Mouse (Mus musculus) central nervous system, embryonic 14 days (tissue): Measurements from ENCODE around the gene Lce1b. TPM values are rescaled to one million over a fixed set of nuclear protein-coding genes. Genes with fewer than 3 reads are reported as not detected.

Experiments
- polyA plus RNA-seq: library from polyadenylated mRNA; depleted of rRNA; stranded (reverse); fragments of >200 nt; gene quantifications from 2 replicates; pipeline ENCODE4 v1.2.3, GENCODE M21; 2012; rRNA removed

Gene Lce1b
- polyA plus RNA-seq: not detected in 2 replicates

DNA sequence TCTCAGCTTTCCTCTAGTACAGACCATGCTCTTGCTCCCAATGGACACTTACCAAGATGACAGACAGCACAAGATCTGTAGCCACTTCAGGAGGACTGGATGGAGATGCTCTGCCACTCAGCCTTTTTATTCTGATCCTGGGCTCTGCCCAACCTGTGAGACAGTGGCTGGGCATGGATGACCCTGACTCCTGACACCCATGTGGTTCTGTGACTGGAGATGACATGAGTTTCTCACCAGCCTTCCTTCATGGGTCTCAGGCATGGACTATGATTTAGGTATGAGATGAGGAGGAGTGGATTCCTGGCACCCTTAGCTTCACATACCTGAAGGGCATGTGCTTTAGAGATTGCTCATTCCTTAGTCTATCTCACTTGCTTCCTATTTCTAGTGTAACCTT, at the start of gene Lce1b:
Lce1b (minus strand) TSS at position 101 of the 400 bp plus-strand sequence.

DNA sequence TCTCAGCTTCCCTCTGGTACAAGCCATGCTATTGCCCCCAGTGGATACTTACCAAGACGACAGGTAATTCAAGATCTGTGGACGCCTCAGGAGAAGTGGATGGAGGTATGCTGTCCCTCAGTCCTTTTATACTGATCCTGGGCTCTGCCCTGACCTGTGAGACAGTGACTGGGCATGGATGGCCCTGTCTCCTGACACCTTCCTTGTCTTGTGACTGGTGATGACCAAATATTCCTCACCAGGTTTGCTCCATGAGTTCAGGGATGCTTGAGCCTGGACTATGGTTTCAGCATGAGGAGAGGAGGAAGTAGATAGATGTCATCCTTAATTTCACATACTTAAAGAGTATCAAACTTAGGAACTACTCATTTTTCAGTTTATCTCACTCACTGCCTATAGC, 30.4 kb upstream of the Lce1b start, which contains the start of gene Lce1d:
Lce1d (minus strand) TSS at position 101 of the 400 bp plus-strand sequence.

DNA sequence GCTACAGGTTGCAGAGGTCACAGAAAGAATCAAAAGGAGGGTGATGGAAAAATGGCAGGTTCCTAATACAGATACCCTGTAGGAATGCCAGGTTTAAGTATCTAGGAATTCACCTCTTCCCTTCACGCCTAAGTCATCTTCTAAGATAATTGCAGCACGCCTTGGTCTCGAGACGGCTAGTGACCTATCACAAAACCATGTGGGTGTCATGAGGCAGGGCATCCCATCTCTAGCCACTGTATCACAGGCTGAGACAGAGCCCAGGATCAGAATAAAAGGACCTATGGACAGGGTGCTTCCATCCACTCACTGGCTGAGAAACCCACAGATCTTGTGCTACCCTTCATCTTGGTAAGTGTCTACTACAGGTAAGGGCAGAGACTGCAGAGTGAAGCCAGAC, 22.2 kb upstream of the Lce1b start, which contains the start of gene Lce1c:
Lce1c (plus strand) TSS at position 301 of the 400 bp plus-strand sequence.

DNA sequence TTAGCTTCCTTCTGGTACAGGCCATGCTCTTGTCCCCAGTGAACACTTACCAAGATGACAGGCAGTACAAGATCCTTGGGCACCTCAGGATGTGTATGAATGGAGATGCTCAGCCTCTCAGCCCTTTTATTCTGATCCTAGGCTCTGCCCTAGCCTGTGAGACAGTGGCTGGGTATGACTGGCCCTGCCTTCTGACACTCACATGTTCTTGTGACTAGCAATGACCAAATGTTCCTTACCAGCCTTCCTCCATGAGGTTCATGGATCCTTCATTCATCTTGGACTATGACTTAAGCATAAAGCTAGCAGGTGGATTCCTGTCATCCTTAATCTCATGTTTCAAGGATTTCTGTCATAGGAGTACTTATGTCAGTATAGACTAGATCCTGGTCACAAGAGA, 13.5 kb upstream of the Lce1b start, which contains the start of gene Lce1a2:
Lce1a2 (minus strand) TSS at position 101 of the 400 bp plus-strand sequence.

DNA sequence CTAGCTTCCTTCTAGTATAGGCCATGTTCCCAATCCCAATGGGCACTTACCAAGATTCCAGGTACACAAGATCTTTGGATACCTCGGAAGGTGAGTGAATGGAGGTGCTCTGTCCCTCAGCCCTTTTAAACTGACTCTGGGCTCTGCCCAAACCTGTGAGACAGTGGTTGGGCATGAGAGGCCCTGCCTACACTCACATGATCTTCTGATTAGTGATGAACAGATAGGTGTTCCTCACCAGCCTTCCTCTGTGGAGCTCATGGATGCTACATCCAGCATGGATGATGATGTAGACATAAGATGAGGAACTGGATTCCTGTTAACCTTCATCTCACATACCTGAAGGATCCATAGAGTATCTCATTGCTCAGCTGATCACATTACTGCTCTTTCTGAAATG, 8.5 kb downstream of the Lce1b start, which contains the start of gene Lce1a1:
Lce1a1 (minus strand) TSS at position 101 of the 400 bp plus-strand sequence.

DNA sequence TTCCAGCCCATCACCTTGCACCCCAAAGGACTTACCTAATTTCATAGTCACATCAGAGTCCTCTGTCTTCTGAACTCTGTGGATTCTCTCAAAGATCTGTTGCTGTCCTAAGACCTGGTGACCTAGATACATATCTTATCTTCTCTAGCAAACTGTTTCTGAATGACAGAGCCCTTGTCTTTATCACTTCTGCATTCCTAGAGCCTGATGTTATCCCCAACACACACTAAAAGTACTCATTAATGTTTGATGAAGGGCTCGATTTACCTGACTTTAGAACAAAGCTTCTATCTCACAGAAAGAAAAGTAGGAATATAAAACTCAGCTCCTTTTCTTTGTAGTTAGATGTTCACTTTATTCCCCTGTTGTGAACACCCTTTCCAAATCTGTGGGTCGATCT, 35.2 kb downstream of the Lce1b start, which contains the start of gene Lce6a:
Lce6a (minus strand) TSS at position 101 of the 400 bp plus-strand sequence.

DNA sequence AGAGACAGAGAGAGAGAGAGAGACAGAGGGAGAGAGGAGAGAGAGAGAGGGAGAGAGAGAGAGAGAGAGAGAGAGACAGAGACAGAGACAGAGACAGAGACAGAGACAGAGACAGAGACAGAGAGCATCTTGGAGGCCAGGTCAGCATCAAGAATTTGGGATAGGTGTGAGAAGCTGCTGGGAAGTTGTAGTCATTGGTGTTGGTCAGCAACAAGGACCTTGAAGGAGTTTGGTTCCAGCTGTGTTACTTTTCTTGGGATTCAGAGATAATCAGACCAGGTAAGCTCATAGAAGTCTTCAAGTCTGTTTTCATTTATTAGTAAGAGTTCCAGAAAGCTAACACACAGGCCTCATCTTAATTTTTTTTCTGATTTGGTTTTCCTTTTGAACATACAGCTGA, 49.3 kb downstream of the Lce1b start, which contains the start of gene 2210017I01Rik:
2210017I01Rik (minus strand) TSS at position 101 of the 400 bp plus-strand sequence.

Other genes starting within 250 kb of the Lce1b start
- gene Sprr2i, start 248.9 kb downstream of the Lce1b start, polyA plus RNA-seq: not detected in 2 replicates
- gene Sprr2j-ps, start 238.8 kb downstream of the Lce1b start, polyA plus RNA-seq: not detected in 2 replicates
- 4.8 and 5.0 TPM in 2 replicates for gene Gm9774, start 227.5 kb downstream of the Lce1b start, polyA plus RNA-seq
- gene Sprr2k, start 224.3 kb downstream of the Lce1b start, polyA plus RNA-seq: not detected in 2 replicates
- not detected in 2 replicates for gene Sprr1b, start 218.1 kb downstream of the Lce1b start, polyA plus RNA-seq
- gene Sprr3, start 198.2 kb downstream of the Lce1b start, polyA plus RNA-seq: not detected in 2 replicates
- 0.40 TPM in 1 of 2 replicates, not detected in the other for gene Sprr1a, start 171.0 kb downstream of the Lce1b start, polyA plus RNA-seq
- gene Sprr4, start 156.4 kb downstream of the Lce1b start, polyA plus RNA-seq: not detected in 2 replicates
- gene 2310046K23Rik, start 122.4 kb downstream of the Lce1b start, polyA plus RNA-seq: not detected in 2 replicates
- 0.05 TPM in 1 of 2 replicates, not detected in the other for gene Ivl, start 83.2 kb downstream of the Lce1b start, polyA plus RNA-seq
- not detected in 2 replicates for gene Smcp, start 67.9 kb downstream of the Lce1b start, polyA plus RNA-seq
- not detected in 2 replicates for gene 2210017I01Rik, start 49.4 kb downstream of the Lce1b start, polyA plus RNA-seq
- gene Lce6a, start 35.3 kb downstream of the Lce1b start, polyA plus RNA-seq: not detected in 2 replicates
- not detected in 2 replicates for gene Lce1a1, start 8.6 kb downstream of the Lce1b start, polyA plus RNA-seq
- gene Lce1a2, start 13.4 kb upstream of the Lce1b start, polyA plus RNA-seq: not detected in 2 replicates
- not detected in 2 replicates for gene Lce1c, start 22.3 kb upstream of the Lce1b start, polyA plus RNA-seq
- gene Lce1d, start 30.3 kb upstream of the Lce1b start, polyA plus RNA-seq: not detected in 2 replicates
- gene Lce1e, start 52.1 kb upstream of the Lce1b start, polyA plus RNA-seq: not detected in 2 replicates
- not detected in 2 replicates for gene Lce1f, start 63.4 kb upstream of the Lce1b start, polyA plus RNA-seq
- gene Gm38119, start 82.2 kb upstream of the Lce1b start, polyA plus RNA-seq: not detected in 2 replicates
- not detected in 2 replicates for gene Lce1g, start 95.4 kb upstream of the Lce1b start, polyA plus RNA-seq
- not detected in 2 replicates for gene Lce1h, start 108.1 kb upstream of the Lce1b start, polyA plus RNA-seq
- gene Lce1i, start 122.0 kb upstream of the Lce1b start, polyA plus RNA-seq: not detected in 2 replicates
- not detected in 2 replicates for gene Lce1j, start 133.6 kb upstream of the Lce1b start, polyA plus RNA-seq
- gene Lce1k, start 151.0 kb upstream of the Lce1b start, polyA plus RNA-seq: not detected in 2 replicates
- gene Kprp, start 170.3 kb upstream of the Lce1b start, polyA plus RNA-seq: not detected in 2 replicates
- gene Lce1l, start 194.4 kb upstream of the Lce1b start, polyA plus RNA-seq: not detected in 2 replicates
- gene 2310050C09Rik, start 213.3 kb upstream of the Lce1b start, polyA plus RNA-seq: not detected in 2 replicates